Mouse (Mus musculus): Measurements from ENCODE around the gene Pxmp2. TPM values are rescaled to one million over a fixed set of nuclear protein-coding genes. Genes with fewer than 3 reads are reported as not detected.

Gene Pxmp2
- polyA plus RNA-seq, 1 experiment from 2014 or later = 10.8 TPM

GRCm38 (mm10) chr5:110286446-110287083 is 579 bp upstream of the Pxmp2 start:
- Histone ChIP-seq H3K27me3 (ENCODE audit: control insufficient read depth, insufficient read depth, low read length) (peaks cover 7% of the 10 kb centered on the region; the same call in 1 of the 2 replicates), H3K9ac (replicated peaks; ENCODE audit: low read length) (peak overlapping the region; percentile 69), H3K27ac (replicated peaks; ENCODE audit: low read depth, low read length) (no peak overlapping the region), H3K4me2 (ENCODE audit: low read length) (peak overlapping the region; percentile 94), H3K36me3 (ENCODE audit: control insufficient read depth, insufficient read depth, low read length) (no peaks in the 10 kb centered on the region), H3K4me1 (ENCODE audit: control insufficient read depth, insufficient read depth, low read length) (0 out of 2 replicates have a peak, but pooled peaks cover 3% of the 10 kb centered on the region), H3K9me3 (ENCODE audit: control insufficient read depth, low read length) (no peaks in the 10 kb centered on the region), H3K4me3 (replicated peaks; ENCODE audit: low read depth, low read length) (peak overlapping the region; percentile 63)
- DNase-seq (no peak), ATAC-seq (ENCODE audit: low FRiP score, low TSS enrichment) (peak; percentile 67)
- 2% methylated on average over 30 of the region's 31 CpGs for WGBS

GRCm38 (mm10) chr5:110285156-110285555 is 830 bp downstream of the Pxmp2 start:
- Histone ChIP-seq H3K9me3 (ENCODE audit: control insufficient read depth, low read length) (no peaks in the 10 kb centered on the region), H3K36me3 (ENCODE audit: control insufficient read depth, insufficient read depth, low read length) (no peaks in the 10 kb centered on the region), H3K4me3 (replicated peaks; ENCODE audit: low read depth, low read length) (peak overlapping the region; percentile 63), H3K27me3 (ENCODE audit: control insufficient read depth, insufficient read depth, low read length) (peaks cover 7% of the 10 kb centered on the region; the same call in 1 of the 2 replicates), H3K27ac (replicated peaks; ENCODE audit: low read depth, low read length) (no peak overlapping the region), H3K9ac (replicated peaks; ENCODE audit: low read length) (peak overlapping the region; percentile 69; the same call in 1 of the 2 replicates), H3K4me1 (ENCODE audit: control insufficient read depth, insufficient read depth, low read length) (0 out of 2 replicates have a peak, but pooled peaks cover 3% of the 10 kb centered on the region), H3K4me2 (ENCODE audit: low read length) (peak overlapping the region; percentile 94)
- WGBS = 10% methylated on average over 15 of the region's 15 CpGs
- DNase-seq = peak; percentile 12
- no peak for ATAC-seq (ENCODE audit: low FRiP score, low TSS enrichment)

- ATAC-seq (ENCODE audit: low FRiP score, low TSS enrichment) = no peak
- peak; percentile 63 for DNase-seq
- WGBS = 13% methylated on average over 4 of the region's 4 CpGs
These were observed 1.4 kb downstream of the Pxmp2 start for GRCm38 (mm10) chr5:110284536-110284935.

GRCm38 (mm10) chr5:110281984-110282383 is 4.0 kb downstream of the Pxmp2 start:
- DNase-seq (no peak), ATAC-seq (ENCODE audit: low FRiP score, low TSS enrichment) (no peak)
- H3K9ac ChIP-seq (replicated peaks; ENCODE audit: low read length) = no peak overlapping the region
- no peak overlapping the region for H3K27ac ChIP-seq (replicated peaks; ENCODE audit: low read depth, low read length)
- 0 out of 2 replicates have a peak, but pooled peaks cover 3% of the 10 kb centered on the region for H3K4me1 ChIP-seq (ENCODE audit: control insufficient read depth, insufficient read depth, low read length)
- H3K9me3 ChIP-seq (ENCODE audit: control insufficient read depth, low read length) = no peaks in the 10 kb centered on the region
- no peak overlapping the region for H3K4me3 ChIP-seq (replicated peaks; ENCODE audit: low read depth, low read length)
- H3K36me3 ChIP-seq (ENCODE audit: control insufficient read depth, insufficient read depth, low read length) = no peaks in the 10 kb centered on the region
- H3K27me3 ChIP-seq (ENCODE audit: control insufficient read depth, insufficient read depth, low read length) = peaks cover 7% of the 10 kb centered on the region; the same call in 1 of the 2 replicates
- 76% methylated on average over 2 of the region's 2 CpGs for WGBS
- no peak overlapping the region for H3K4me2 ChIP-seq (ENCODE audit: low read length)

More at GRCm38 (mm10) chr5:110284536-110284935, 1.4 kb downstream of the Pxmp2 start:
- Histone ChIP-seq H3K9me3 (ENCODE audit: control insufficient read depth, low read length) (no peaks in the 10 kb centered on the region), H3K4me3 (replicated peaks; ENCODE audit: low read depth, low read length) (no peak overlapping the region), H3K4me1 (ENCODE audit: control insufficient read depth, insufficient read depth, low read length) (0 out of 2 replicates have a peak, but pooled peaks cover 3% of the 10 kb centered on the region), H3K27ac (replicated peaks; ENCODE audit: low read depth, low read length) (no peak overlapping the region), H3K9ac (replicated peaks; ENCODE audit: low read length) (no peak overlapping the region), H3K36me3 (ENCODE audit: control insufficient read depth, insufficient read depth, low read length) (no peaks in the 10 kb centered on the region), H3K4me2 (ENCODE audit: low read length) (peak overlapping the region; percentile 94), H3K27me3 (ENCODE audit: control insufficient read depth, insufficient read depth, low read length) (peaks cover 7% of the 10 kb centered on the region; the same call in 1 of the 2 replicates)

GRCm38 (mm10) chr5:110276910-110277309 is 9.1 kb downstream of the Pxmp2 start:
- H3K4me2 ChIP-seq (ENCODE audit: low read length) = no peak overlapping the region
- no peaks in the 10 kb centered on the region for H3K4me1 ChIP-seq (ENCODE audit: control insufficient read depth, insufficient read depth, low read length)
- DNase-seq = no peak
- H3K9ac ChIP-seq (replicated peaks; ENCODE audit: low read length) = no peak overlapping the region
- ATAC-seq (ENCODE audit: low FRiP score, low TSS enrichment) = no peak
- H3K27ac ChIP-seq (replicated peaks; ENCODE audit: low read depth, low read length) = no peak overlapping the region
- H3K36me3 ChIP-seq (ENCODE audit: control insufficient read depth, insufficient read depth, low read length) = no peaks in the 10 kb centered on the region
- no peaks in the 10 kb centered on the region for H3K9me3 ChIP-seq (ENCODE audit: control insufficient read depth, low read length)
- no peak overlapping the region for H3K4me3 ChIP-seq (replicated peaks; ENCODE audit: low read depth, low read length)
- no peaks in the 10 kb centered on the region for H3K27me3 ChIP-seq (ENCODE audit: control insufficient read depth, insufficient read depth, low read length)
- WGBS = 100% methylated on average over 1 of the region's 1 CpGs

- H3K9ac ChIP-seq (replicated peaks; ENCODE audit: low read length) = no peak overlapping the region
- DNase-seq (no peak), ATAC-seq (ENCODE audit: low FRiP score, low TSS enrichment) (no peak)
- H3K9me3 ChIP-seq (ENCODE audit: control insufficient read depth, low read length) = no peaks in the 10 kb centered on the region
- no peak overlapping the region for H3K4me3 ChIP-seq (replicated peaks; ENCODE audit: low read depth, low read length)
- H3K27ac ChIP-seq (replicated peaks; ENCODE audit: low read depth, low read length) = no peak overlapping the region
- H3K36me3 ChIP-seq (ENCODE audit: control insufficient read depth, insufficient read depth, low read length) = no peaks in the 10 kb centered on the region
- no peaks in the 10 kb centered on the region for H3K27me3 ChIP-seq (ENCODE audit: control insufficient read depth, insufficient read depth, low read length)
- H3K4me2 ChIP-seq (ENCODE audit: low read length) = no peak overlapping the region
- 58% methylated on average over 2 of the region's 2 CpGs for WGBS
- H3K4me1 ChIP-seq (ENCODE audit: control insufficient read depth, insufficient read depth, low read length) = no peaks in the 10 kb centered on the region
These were observed 9.6 kb downstream of the Pxmp2 start for GRCm38 (mm10) chr5:110276391-110276790.

GRCm38 (mm10) chr5:110274846-110275245 is 11.1 kb downstream of the Pxmp2 start:
- WGBS = 61% methylated on average over 2 of the region's 2 CpGs

GRCm38 (mm10) chr5:110274147-110274546 is 11.8 kb downstream of the Pxmp2 start:
- Histone ChIP-seq H3K27me3 (ENCODE audit: control insufficient read depth, insufficient read depth, low read length) (no peaks in the 10 kb centered on the region), H3K27ac (replicated peaks; ENCODE audit: low read depth, low read length) (no peak overlapping the region), H3K4me3 (replicated peaks; ENCODE audit: low read depth, low read length) (no peak overlapping the region), H3K9ac (replicated peaks; ENCODE audit: low read length) (no peak overlapping the region), H3K4me2 (ENCODE audit: low read length) (no peak overlapping the region), H3K9me3 (ENCODE audit: control insufficient read depth, low read length) (no peaks in the 10 kb centered on the region), H3K36me3 (ENCODE audit: control insufficient read depth, insufficient read depth, low read length) (no peaks in the 10 kb centered on the region), H3K4me1 (ENCODE audit: control insufficient read depth, insufficient read depth, low read length) (no peaks in the 10 kb centered on the region)
- 87% methylated on average over 4 of the region's 4 CpGs for WGBS
- ATAC-seq (ENCODE audit: low FRiP score, low TSS enrichment) (no peak), DNase-seq (no peak)

More at GRCm38 (mm10) chr5:110274846-110275245, 11.1 kb downstream of the Pxmp2 start:
- H3K27ac ChIP-seq (replicated peaks; ENCODE audit: low read depth, low read length) = no peak overlapping the region
- no peak overlapping the region for H3K9ac ChIP-seq (replicated peaks; ENCODE audit: low read length)
- H3K4me1 ChIP-seq (ENCODE audit: control insufficient read depth, insufficient read depth, low read length) = no peaks in the 10 kb centered on the region
- H3K36me3 ChIP-seq (ENCODE audit: control insufficient read depth, insufficient read depth, low read length) = no peaks in the 10 kb centered on the region
- no peak for ATAC-seq (ENCODE audit: low FRiP score, low TSS enrichment)
- no peaks in the 10 kb centered on the region for H3K9me3 ChIP-seq (ENCODE audit: control insufficient read depth, low read length)
- H3K4me2 ChIP-seq (ENCODE audit: low read length) = no peak overlapping the region
- no peak for DNase-seq
- no peaks in the 10 kb centered on the region for H3K27me3 ChIP-seq (ENCODE audit: control insufficient read depth, insufficient read depth, low read length)
- H3K4me3 ChIP-seq (replicated peaks; ENCODE audit: low read depth, low read length) = no peak overlapping the region

GRCm38 (mm10) chr5:110270242-110270641 is 15.7 kb downstream of the Pxmp2 start:
- WGBS = 90% methylated on average over 6 of the region's 6 CpGs
- H3K9me3 ChIP-seq (ENCODE audit: control insufficient read depth, low read length) = no peaks in the 10 kb centered on the region
- H3K27me3 ChIP-seq (ENCODE audit: control insufficient read depth, insufficient read depth, low read length) = no peaks in the 10 kb centered on the region
- DNase-seq = no peak
- H3K9ac ChIP-seq (replicated peaks; ENCODE audit: low read length) = no peak overlapping the region
- H3K4me3 ChIP-seq (replicated peaks; ENCODE audit: low read depth, low read length) = no peak overlapping the region
- peaks cover 18% of the 10 kb centered on the region for H3K36me3 ChIP-seq (ENCODE audit: control insufficient read depth, insufficient read depth, low read length)
- peaks cover 6% of the 10 kb centered on the region; the same call in 1 of the 2 replicates for H3K4me1 ChIP-seq (ENCODE audit: control insufficient read depth, insufficient read depth, low read length)
- peak; percentile 21; the same call in 1 of the 2 replicates for ATAC-seq (ENCODE audit: low FRiP score, low TSS enrichment)
- no peak overlapping the region for H3K27ac ChIP-seq (replicated peaks; ENCODE audit: low read depth, low read length)
- H3K4me2 ChIP-seq (ENCODE audit: low read length) = 0 out of 2 replicates have a peak overlapping the region, but pooled peaks have one; percentile 24

Measured in midbrain, embryonic 14.5 days (tissue).